Mouse (Mus musculus) G1E (cell line): ENCODE results near the gene Kcnk3. TPM values are rescaled to one million over a fixed set of nuclear protein-coding genes. Genes with fewer than 3 reads are reported as not detected.

Source experiments
- ATAC-seq: 2 replicates; pipeline ENCODE4 v1.8.0; 2016; ENCODE audit warnings: mild to moderate bottlenecking; ENCODE audit not compliant: insufficient number of reproducible peaks, poor library complexity, low FRiP score, severe bottlenecking; ENCODE audit errors: extremely low read depth
- DNase-seq: peaks from one replicate; pipeline ENCODE4 v3.0.0; 2012; ENCODE audit warnings: low spot score
- H3K27me3 ChIP-seq: 2 replicates; pipeline ENCODE4 v1.6.1; 2012; ENCODE audit warnings: mild to moderate bottlenecking, low read length, inconsistent platforms; ENCODE audit not compliant: insufficient read depth
- H3K36me3 ChIP-seq: replicated peaks from 2 replicates; pipeline ENCODE3; 2012; ENCODE audit warnings: mild to moderate bottlenecking, inconsistent platforms
- H3K4me1 ChIP-seq: 2 replicates; pipeline ENCODE4 v1.6.1; 2012; ENCODE audit warnings: low read depth, low read length, inconsistent platforms, mixed read lengths; ENCODE audit not compliant: insufficient read depth
- H3K4me3 ChIP-seq: 2 replicates; pipeline ENCODE4 v1.5.1; 2012; ENCODE audit warnings: low read depth, mild to moderate bottlenecking, inconsistent platforms, low read length, moderate library complexity, mixed read lengths
- H3K9me3 ChIP-seq: replicated peaks from 2 replicates; pipeline ENCODE4 v1.6.1; 2012; ENCODE audit warnings: inconsistent platforms
- CTCF ChIP-seq: IDR thresholded peaks from 2 replicates; pipeline ENCODE4 v1.5.1; 2012; ENCODE audit warnings: low read depth, low read length, inconsistent platforms, mixed read lengths
- GATA1 ChIP-seq: IDR thresholded peaks from 2 replicates; pipeline ENCODE4 v1.6.1; 2012; ENCODE audit warnings: borderline replicate concordance, low read length, inconsistent platforms, mixed read lengths
- GATA2 ChIP-seq: IDR thresholded peaks from 2 replicates; pipeline ENCODE4 v1.6.1; 2012; ENCODE audit warnings: low read depth, low read length, inconsistent platforms, borderline replicate concordance
- POLR2AphosphoS5 ChIP-seq: IDR thresholded peaks from 2 replicates; pipeline ENCODE4 v1.6.1; 2012; ENCODE audit warnings: low read depth, low read length, inconsistent platforms; ENCODE audit not compliant: insufficient replicate concordance
- TAL1 ChIP-seq: conservative IDR thresholded peaks from 2 replicates; pipeline ENCODE4 v1.6.1; 2012; ENCODE audit warnings: low read depth, low read length, inconsistent platforms, mixed read lengths
- polyA plus RNA-seq: library from polyadenylated mRNA; stranded (reverse); fragments of >175 nt; gene quantifications from 2 replicates; pipeline ENCODE4 v1.2.3, GENCODE M21; 2012
- total RNA-seq, 2 experiments: library from RNA; stranded (forward) in 1 of 2; stranded (reverse) in 1 of 2; fragments of 200-1000 nt in 1 of 2; fragments of >200 nt in 1 of 2; fragmentation: Nextera tagmentation in 1 of 2; gene quantifications; 2 replicates each; pipeline ENCODE4 v1.2.3; 2014 to 2017

Gene Kcnk3
- total and polyA plus RNA-seq, 3 experiments, result 0.16 TPM; not detected in 2

DNA sequence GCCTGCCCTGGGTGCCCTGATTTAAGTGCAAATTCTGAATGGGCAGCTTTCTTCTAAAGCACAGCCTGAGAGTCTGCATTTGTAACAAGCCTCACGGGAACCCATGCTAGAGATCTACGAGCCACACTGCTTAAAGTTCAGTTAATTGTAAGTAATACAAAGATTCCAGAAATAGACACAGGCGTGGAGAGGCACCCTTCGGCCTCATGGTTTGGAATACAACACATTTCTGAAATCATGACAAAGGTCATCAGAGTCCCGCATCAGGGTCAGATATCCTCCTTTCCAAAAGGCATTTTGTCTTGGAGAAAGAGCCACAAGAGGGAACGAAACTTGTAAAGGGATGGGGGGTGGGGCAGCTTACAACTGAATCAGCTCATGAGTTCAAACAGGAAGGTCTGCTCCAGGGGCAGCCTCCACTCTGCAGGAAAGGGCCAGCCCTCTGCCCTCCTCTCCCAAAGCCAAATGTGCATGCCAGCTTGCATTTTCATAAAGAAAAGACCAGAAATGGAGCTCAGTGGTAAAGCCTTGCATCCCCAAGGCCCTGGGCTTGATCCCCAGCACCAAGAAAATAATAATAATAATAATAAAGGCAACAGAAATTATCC lies 7.1 kb downstream of the Kcnk3 start:
- Histone ChIP-seq H3K9me3 (no peaks in the 10 kb centered on the region), H3K4me1 (no peaks in the 10 kb centered on the region), H3K36me3 (no peaks in the 10 kb centered on the region), H3K27me3 (peaks cover 17% of the 10 kb centered on the region), H3K4me3 (no peak overlapping the region)
- TF ChIP-seq CTCF, result no peak
- TF ChIP-seq GATA1, result no peak
- TF ChIP-seq TAL1, result no peak
- TF ChIP-seq GATA2, result no peak
- TF ChIP-seq POLR2AphosphoS5, result no peak
- ATAC-seq (no peak), DNase-seq (no peak)

DNA sequence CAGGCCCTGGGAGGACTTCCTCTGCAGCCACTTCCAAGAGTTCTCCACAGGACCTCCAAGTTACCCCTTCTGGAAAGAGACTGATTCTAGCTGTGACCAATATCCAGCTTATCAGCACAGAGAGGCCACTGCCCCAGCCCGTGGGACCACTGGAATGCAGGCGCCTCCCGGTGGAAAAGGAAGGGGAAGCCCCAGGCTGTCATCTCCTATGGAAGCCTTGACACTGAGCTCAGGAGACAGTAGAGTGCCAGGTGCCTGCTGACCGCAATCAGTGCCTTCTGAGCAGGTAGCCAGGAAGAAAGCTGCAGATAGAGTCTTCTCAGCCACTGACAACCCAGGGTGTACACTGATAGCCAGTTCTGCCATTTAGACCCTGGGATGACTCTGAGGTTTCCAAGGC lies 13.4 kb downstream of the Kcnk3 start:
- DNase-seq, result no peak
- Histone ChIP-seq H3K9me3 (no peaks in the 10 kb centered on the region), H3K4me1 (no peaks in the 10 kb centered on the region), H3K36me3 (no peaks in the 10 kb centered on the region), H3K4me3 (no peak overlapping the region), H3K27me3 (peaks cover 29% of the 10 kb centered on the region)
- ATAC-seq, result no peak
- TF ChIP-seq GATA1, result no peak
- TF ChIP-seq GATA2, result no peak

DNA sequence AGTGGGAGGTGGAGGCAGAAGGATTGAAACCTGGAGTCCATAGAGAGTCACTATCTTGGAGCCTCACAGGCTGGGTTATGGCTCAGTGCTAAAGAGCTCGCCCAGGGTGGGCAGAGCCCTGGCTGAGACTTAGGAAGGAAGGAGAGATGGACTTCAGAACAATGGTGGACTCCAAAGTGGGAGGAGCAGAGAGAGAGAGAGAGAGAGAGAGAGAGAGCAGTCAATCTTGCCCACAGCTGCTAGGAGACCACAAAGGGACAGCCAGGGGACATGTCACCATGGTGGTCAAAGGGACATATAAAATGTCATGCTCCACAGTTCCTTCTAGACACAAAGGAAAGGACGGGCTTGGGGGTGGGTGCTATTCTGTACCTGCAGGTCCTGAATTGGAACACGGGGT lies 15.3 kb downstream of the Kcnk3 start:
- no peak for TF ChIP-seq CTCF
- no peak for TF ChIP-seq GATA2
- TF ChIP-seq TAL1, result no peak
- TF ChIP-seq GATA1, result no peak
- TF ChIP-seq POLR2AphosphoS5, result no peak
- DNase-seq, result no peak
- no peaks in the 10 kb centered on the region for H3K9me3 ChIP-seq
- H3K4me3 ChIP-seq, result no peak overlapping the region
- H3K27me3 ChIP-seq, result peaks cover 28% of the 10 kb centered on the region
- H3K4me1 ChIP-seq, result no peaks in the 10 kb centered on the region
- ATAC-seq, result no peak
- H3K36me3 ChIP-seq, result no peaks in the 10 kb centered on the region

DNA sequence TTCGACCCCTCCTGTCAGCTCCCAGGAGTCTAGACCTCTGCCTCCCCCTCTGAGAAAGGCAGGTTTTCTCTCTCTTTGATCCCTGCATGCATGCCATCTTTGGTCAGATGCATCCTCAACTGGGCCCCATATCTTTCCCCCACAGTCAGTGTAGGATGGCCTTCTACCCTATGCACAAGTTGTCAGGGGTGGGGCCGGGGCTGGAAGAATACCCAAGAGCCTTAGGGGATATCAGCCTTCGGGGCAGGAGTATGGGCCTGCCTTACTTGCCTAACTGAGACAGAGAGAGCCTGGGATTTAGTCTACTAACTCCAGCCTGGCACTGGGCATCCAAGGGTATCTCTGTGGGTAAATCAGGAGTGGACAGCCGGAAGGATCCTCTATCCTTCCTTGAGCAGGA lies 16.0 kb downstream of the Kcnk3 start:
- ATAC-seq, result no peak
- TF ChIP-seq POLR2AphosphoS5 (no peak), GATA1 (no peak), TAL1 (no peak), GATA2 (no peak), CTCF (no peak)
- no peaks in the 10 kb centered on the region for H3K36me3 ChIP-seq
- no peaks in the 10 kb centered on the region for H3K9me3 ChIP-seq
- no peak overlapping the region for H3K4me3 ChIP-seq
- DNase-seq, result no peak
- no peaks in the 10 kb centered on the region for H3K4me1 ChIP-seq
- peaks cover 25% of the 10 kb centered on the region for H3K27me3 ChIP-seq

DNA sequence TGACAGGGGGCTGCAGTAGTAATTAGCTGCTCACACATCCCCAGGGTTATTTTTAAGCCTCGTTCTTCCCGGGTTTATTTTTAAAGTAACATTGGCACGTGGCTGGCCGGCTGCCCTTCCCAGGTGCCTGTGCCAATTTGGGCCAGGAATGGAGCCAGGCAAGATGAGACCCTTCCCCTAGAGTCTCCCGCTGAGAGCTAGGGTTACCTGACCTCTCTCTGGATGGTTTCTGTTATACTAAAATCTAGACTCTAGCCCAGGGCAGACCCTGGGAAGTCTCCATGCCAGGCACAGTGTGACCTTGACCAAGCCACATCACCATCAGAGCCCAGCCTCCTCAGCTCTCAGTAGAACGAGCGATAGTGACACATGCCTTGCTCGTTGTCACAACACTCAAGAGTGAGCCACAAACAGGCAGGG lies 16.8 kb downstream of the Kcnk3 start:
- H3K36me3 ChIP-seq, result no peaks in the 10 kb centered on the region
- peaks cover 24% of the 10 kb centered on the region for H3K27me3 ChIP-seq
- no peak for TF ChIP-seq GATA2
- no peak for TF ChIP-seq GATA1
- no peak for TF ChIP-seq TAL1
- TF ChIP-seq CTCF, result no peak
- no peak for TF ChIP-seq POLR2AphosphoS5
- no peak for ATAC-seq
- H3K4me3 ChIP-seq, result no peak overlapping the region
- no peak for DNase-seq
- no peaks in the 10 kb centered on the region for H3K4me1 ChIP-seq
- no peaks in the 10 kb centered on the region for H3K9me3 ChIP-seq

DNA sequence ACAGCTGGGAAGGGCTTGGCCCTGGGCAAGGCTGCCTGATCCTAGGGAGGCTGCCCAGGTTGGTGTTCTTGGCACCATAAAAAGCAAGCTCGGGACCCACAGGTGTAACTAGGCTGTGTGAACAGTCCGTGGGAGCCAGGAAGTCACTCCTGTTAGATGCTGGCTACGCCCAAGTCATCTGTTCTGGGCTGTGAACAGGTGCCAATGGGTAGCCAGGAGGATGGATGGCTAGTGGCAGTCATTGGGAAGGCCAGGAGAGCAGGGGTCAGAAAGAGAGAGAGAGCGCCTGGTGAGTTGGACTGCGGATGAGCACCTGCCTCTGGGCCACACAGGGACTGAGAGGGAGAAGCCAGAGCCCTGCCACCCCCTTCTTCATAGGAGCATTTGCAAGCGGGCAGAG lies 17.7 kb downstream of the Kcnk3 start:
- H3K4me3 ChIP-seq, result no peak overlapping the region

More for the DNA sequence above, 17.7 kb downstream of the Kcnk3 start:
- H3K4me1 ChIP-seq, result no peaks in the 10 kb centered on the region
- peaks cover 19% of the 10 kb centered on the region for H3K27me3 ChIP-seq
- H3K36me3 ChIP-seq, result no peaks in the 10 kb centered on the region
- TF ChIP-seq CTCF (no peak), POLR2AphosphoS5 (no peak), GATA2 (no peak), GATA1 (no peak), TAL1 (no peak)
- no peak for DNase-seq
- ATAC-seq, result no peak
- no peaks in the 10 kb centered on the region for H3K9me3 ChIP-seq
